Mouse (Mus musculus) midbrain, postnatal 0 days (tissue): ENCODE measurements at regions not wholly inside any gene's neighbourhood (a gene's known extent, or its start where the extent isn't known, plus 50 kb on each side); places are given as distances from the start of the nearest gene placed in this dataset.

ENCODE experiments used
- ATAC-seq: fragments of 200-750 bp; cut with Nextera tagmentation; 2 replicates; pipeline ENCODE4 v1.8.0; 2017; ENCODE audit warnings: moderate number of reproducible peaks, mild to moderate bottlenecking, moderate TSS enrichment, moderate library complexity; ENCODE audit not compliant: low FRiP score
- DNase-seq: peaks from one replicate; pipeline ENCODE4 v3.0.0-alpha.2; 2015; ENCODE audit warnings: low spot score
- H3K27ac ChIP-seq: fragments of 300-500 bp; sonication (generic); 2 replicates; pipeline ENCODE4 v1.5.1; 2014; ENCODE audit warnings: low read depth, mild to moderate bottlenecking, low read length, mixed read lengths
- H3K27me3 ChIP-seq: fragments of 300-500 bp; sonication (generic); 2 replicates; pipeline ENCODE4 v1.6.1; 2014; ENCODE audit warnings: low read length, control low read depth, mixed read lengths; ENCODE audit not compliant: insufficient read depth
- H3K36me3 ChIP-seq: fragments of 300-500 bp; sonication (generic); 2 replicates; pipeline ENCODE4 v1.6.1; 2014; ENCODE audit warnings: low read length, control low read depth, mixed read lengths; ENCODE audit not compliant: insufficient read depth
- H3K4me1 ChIP-seq: fragments of 300-500 bp; sonication (generic); 2 replicates; pipeline ENCODE4 v1.6.1; 2014; ENCODE audit warnings: mild to moderate bottlenecking, control low read depth, antibody characterized with exemption, low read length, mixed read lengths; ENCODE audit not compliant: insufficient read depth
- H3K4me2 ChIP-seq: fragments of 300-500 bp; sonication (generic); 2 replicates; pipeline ENCODE4 v1.6.1; 2014; ENCODE audit warnings: low read depth, mild to moderate bottlenecking, low read length, mixed read lengths; ENCODE audit not compliant: poor library complexity, severe bottlenecking
- H3K4me3 ChIP-seq: fragments of 300-500 bp; sonication (generic); 2 replicates; pipeline ENCODE4 v1.5.1; 2014; ENCODE audit warnings: low read depth, mild to moderate bottlenecking, low read length, moderate library complexity
- H3K9ac ChIP-seq: fragments of 300-500 bp; sonication (generic); replicated peaks from 2 replicates; pipeline ENCODE4 v1.6.1; 2014; ENCODE audit warnings: mild to moderate bottlenecking, low read length, moderate library complexity, mixed read lengths; ENCODE audit not compliant: poor library complexity, severe bottlenecking
- H3K9me3 ChIP-seq: fragments of 300-500 bp; sonication (generic); 2 replicates; pipeline ENCODE4 v1.6.1; 2016; ENCODE audit warnings: low read length, control low read depth
- CTCF ChIP-seq: IDR thresholded peaks from 2 replicates; pipeline ENCODE4 v1.5.1; 2016; ENCODE audit warnings: antibody characterized with exemption, mild to moderate bottlenecking
- WGBS: fragments of 180-500 bp; shearing (Covaris S2); extraction: QIAGEN DNeasy Blood & Tissue Kit; methylation state at CpG from one replicate; pipeline ENCODE4 v1.1.7; 2014; 5-methylcytosine and 5-hydroxymethylcytosine counted together

DNA sequence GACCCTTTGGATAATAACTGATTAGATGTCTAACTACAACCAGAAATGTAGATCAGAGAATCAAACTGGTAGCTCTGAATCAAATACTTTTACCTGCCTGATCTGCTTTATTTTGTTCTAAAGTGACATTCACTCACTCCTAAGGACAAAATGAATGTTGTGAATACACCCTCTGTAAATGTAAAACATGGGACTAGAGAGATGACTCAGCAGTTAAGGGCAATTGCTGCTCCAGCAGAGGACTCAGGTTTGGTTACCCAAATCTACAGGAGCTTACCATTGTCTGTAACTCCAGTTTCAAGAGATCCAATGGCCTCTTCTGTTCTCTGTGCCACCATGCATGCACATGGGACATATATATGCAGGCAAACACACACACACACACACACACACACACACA lies 57.0 kb upstream of the Tnfsf11 start:
- no peaks in the 10 kb centered on the region for H3K27me3 ChIP-seq
- no peak for TF ChIP-seq CTCF
- DNase-seq (no peak), ATAC-seq (no peak)
- H3K27ac ChIP-seq: no peak overlapping the region
- H3K9me3 ChIP-seq: no peaks in the 10 kb centered on the region
- no peak overlapping the region for H3K4me3 ChIP-seq
- no peak overlapping the region for H3K9ac ChIP-seq
- no peaks in the 10 kb centered on the region for H3K4me1 ChIP-seq
- H3K36me3 ChIP-seq: no peaks in the 10 kb centered on the region
- H3K4me2 ChIP-seq: no peak overlapping the region

- Histone ChIP-seq H3K9ac (no peak overlapping the region), H3K36me3 (no peaks in the 10 kb centered on the region), H3K4me2 (no peak overlapping the region), H3K4me3 (no peak overlapping the region), H3K4me1 (no peaks in the 10 kb centered on the region), H3K27me3 (no peaks in the 10 kb centered on the region), H3K27ac (no peak overlapping the region), H3K9me3 (no peaks in the 10 kb centered on the region)
- WGBS: 84% methylated on average over 5 of the region's 5 CpGs
- DNase-seq: no peak
- no peak for TF ChIP-seq CTCF
- ATAC-seq: no peak
Measured at GRCm38 (mm10) chr14:78363123-78363522, 55.3 kb upstream of the Tnfsf11 start.
